Mouse (Mus musculus) erythroblast, embryonic 14.5 days (primary cell): ENCODE results near the gene Psmd3. TPM values are rescaled to one million over a fixed set of nuclear protein-coding genes. Genes with fewer than 3 reads are reported as not detected.
A peak's percentile ranks its signal among the peaks of the same experiment; 100 is the strongest.
"Not testable (repeated sequence)": the region's sequence is repeated elsewhere in the genome, so short reads cannot be mapped to it uniquely, and the experiment has no call there.

Source experiments
- H3K27me3 ChIP-seq: 2 replicates; pipeline ENCODE4 v1.6.1; 2012; ENCODE audit warnings: inconsistent platforms; ENCODE audit not compliant: control insufficient read depth
- H3K36me3 ChIP-seq: 2 replicates; pipeline ENCODE4 v1.6.1; 2012; ENCODE audit warnings: mild to moderate bottlenecking, inconsistent platforms; ENCODE audit not compliant: control insufficient read depth
- H3K4me1 ChIP-seq: 2 replicates; pipeline ENCODE4 v1.6.1; 2012; ENCODE audit warnings: inconsistent platforms; ENCODE audit not compliant: control insufficient read depth
- H3K4me3 ChIP-seq: replicated peaks from 2 replicates; pipeline ENCODE3; 2012; ENCODE audit warnings: moderate library complexity, mild to moderate bottlenecking, inconsistent platforms
- H3K9me3 ChIP-seq: 2 replicates; pipeline ENCODE4 v1.6.1; 2012; ENCODE audit warnings: low read length, inconsistent platforms, mixed read lengths; ENCODE audit not compliant: control insufficient read depth
- GATA1 ChIP-seq: IDR thresholded peaks from 2 replicates; pipeline ENCODE4 v1.6.1; 2012; ENCODE audit warnings: low read length, inconsistent platforms, mixed read lengths
- TAL1 ChIP-seq: IDR thresholded peaks from 3 replicates; pipeline ENCODE4 v1.6.1; 2012; ENCODE audit warnings: low read length, inconsistent platforms, mixed read lengths
- polyA plus RNA-seq: library from polyadenylated mRNA; stranded (reverse); fragments of >175 nt; gene quantifications from 2 replicates; pipeline ENCODE4 v1.2.3, GENCODE M21; 2012

Psmd3 gene
- polyA plus RNA-seq, 1 experiment: 15.0 TPM

DNA sequence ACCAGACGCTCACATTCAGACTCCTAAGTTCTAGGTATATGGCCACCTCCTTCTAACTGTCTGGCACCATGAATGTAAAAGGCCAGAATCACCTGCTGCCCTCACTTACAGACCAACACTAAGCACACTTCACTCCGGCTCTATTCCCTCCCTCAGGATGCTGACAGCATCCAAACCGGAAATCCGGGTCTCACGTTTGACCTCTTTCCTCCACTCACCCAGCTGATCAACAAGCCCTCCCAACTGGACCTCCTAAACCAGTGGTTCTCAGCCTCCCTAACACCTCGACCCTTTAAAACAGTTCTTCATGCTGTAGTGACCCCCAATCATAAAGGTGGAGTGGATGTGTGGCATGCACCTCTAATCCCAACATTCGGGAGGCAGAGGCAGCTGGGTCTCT, 40.7 kb downstream of the Psmd3 start:
- H3K9me3 ChIP-seq: no peaks in the 10 kb centered on the region
- no peak overlapping the region for H3K4me3 ChIP-seq
- peaks cover 26% of the 10 kb centered on the region for H3K4me1 ChIP-seq
- no peak for TF ChIP-seq TAL1
- TF ChIP-seq GATA1: no peak
- no peaks in the 10 kb centered on the region for H3K27me3 ChIP-seq
- peaks cover 76% of the 10 kb centered on the region for H3K36me3 ChIP-seq

GRCm38 (mm10) chr11:98725926-98726506, 43.7 kb downstream of the Psmd3 start:
- H3K4me3 ChIP-seq: no peak overlapping the region
- peaks cover 57% of the 10 kb centered on the region for H3K36me3 ChIP-seq
- H3K27me3 ChIP-seq: no peaks in the 10 kb centered on the region
- peaks cover 19% of the 10 kb centered on the region for H3K4me1 ChIP-seq
- TF ChIP-seq GATA1 (no peak), TAL1 (no peak)
- H3K9me3 ChIP-seq: no peaks in the 10 kb centered on the region

DNA sequence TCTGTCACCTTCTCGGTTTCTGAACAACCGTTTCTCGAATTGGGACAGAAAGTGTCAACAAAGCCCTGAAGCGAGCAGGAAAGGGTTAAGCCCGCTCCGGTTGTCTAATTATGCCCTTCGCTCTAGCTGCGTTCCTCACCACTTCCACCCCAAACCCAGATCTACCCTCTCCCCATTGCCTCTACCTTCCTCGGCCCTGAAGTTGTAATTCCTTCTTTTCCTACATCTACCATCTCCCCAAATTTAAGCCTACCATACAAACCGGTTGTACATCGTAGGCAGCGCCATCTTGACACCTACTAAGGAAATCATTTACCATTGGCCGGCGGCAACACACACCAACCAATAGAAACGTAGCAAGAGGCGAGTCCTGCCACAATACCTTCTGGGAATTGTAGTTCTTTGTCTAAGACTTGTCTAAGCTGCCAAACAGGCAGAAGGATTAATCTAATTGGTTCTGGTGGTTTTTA, 46.8 kb downstream of the Psmd3 start, which contains the start of gene Med24:
Med24 (minus strand) TSS at position 317 of the 470 bp plus-strand sequence.
- peaks cover 39% of the 10 kb centered on the region for H3K36me3 ChIP-seq
- peaks cover 2% of the 10 kb centered on the region for H3K9me3 ChIP-seq
- peaks cover 19% of the 10 kb centered on the region for H3K4me1 ChIP-seq
- peak within 1 kb of the TSS; percentile 81 for H3K4me3 ChIP-seq
- TF ChIP-seq TAL1: no peak
- no peak for TF ChIP-seq GATA1
- H3K27me3 ChIP-seq: no peaks in the 10 kb centered on the region

DNA sequence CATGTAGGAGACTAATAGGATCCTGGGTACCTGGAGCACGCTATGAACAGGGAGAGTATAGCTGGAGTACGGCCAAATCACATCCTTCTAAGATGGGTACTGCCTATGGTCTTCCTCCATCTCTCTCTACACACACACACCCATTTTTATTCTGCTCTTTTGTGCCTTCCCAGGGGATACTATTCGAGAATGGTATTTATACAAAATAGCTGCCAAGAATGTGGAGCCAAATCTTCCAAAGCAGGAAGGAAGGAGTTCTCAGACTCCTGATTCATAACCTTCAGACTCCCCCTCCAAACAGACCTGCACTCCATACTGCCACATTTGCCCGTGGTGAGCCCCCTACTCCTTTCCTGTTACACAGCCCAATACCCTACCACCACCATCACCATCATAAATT, 48.4 kb downstream of the Psmd3 start:
- H3K4me1 ChIP-seq: peaks cover 19% of the 10 kb centered on the region

GRCm38 (mm10) chr11:98731134-98731533, 48.8 kb downstream of the Psmd3 start:
- Histone ChIP-seq H3K9me3 (peaks cover 6% of the 10 kb centered on the region), H3K27me3 (no peaks in the 10 kb centered on the region), H3K4me1 (peaks cover 19% of the 10 kb centered on the region), H3K4me3 (no peak overlapping the region), H3K36me3 (peaks cover 20% of the 10 kb centered on the region)
- TF ChIP-seq GATA1: no peak
- no peak for TF ChIP-seq TAL1

More for the DNA sequence above, 48.4 kb downstream of the Psmd3 start:
- Histone ChIP-seq H3K4me3 (no peak overlapping the region), H3K27me3 (no peaks in the 10 kb centered on the region), H3K9me3 (peaks cover 6% of the 10 kb centered on the region), H3K36me3 (peaks cover 24% of the 10 kb centered on the region)
- TF ChIP-seq TAL1 (no peak), GATA1 (no peak)

DNA sequence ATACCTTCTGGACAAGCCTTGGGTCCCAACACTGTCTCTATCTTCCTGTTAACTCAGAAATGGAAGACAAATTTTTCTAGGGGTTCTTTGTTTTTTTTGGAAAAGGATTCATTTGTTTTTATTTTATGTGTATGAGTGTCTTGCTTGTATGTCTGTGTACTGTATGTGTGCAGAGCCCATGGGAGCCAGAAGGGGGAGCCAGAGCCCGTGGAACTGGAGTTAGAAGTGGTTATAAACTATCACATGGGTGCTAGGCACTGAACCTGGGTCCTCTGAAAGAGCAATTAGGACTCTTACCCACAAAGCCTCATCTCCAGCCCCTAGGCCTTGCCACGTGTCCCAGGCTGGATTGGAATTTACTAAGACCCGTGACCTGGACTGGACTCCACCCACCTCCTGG, 51.7 kb downstream of the Psmd3 start:
- Histone ChIP-seq H3K36me3 (no peaks in the 10 kb centered on the region), H3K27me3 (no peaks in the 10 kb centered on the region), H3K9me3 (peaks cover 6% of the 10 kb centered on the region), H3K4me3 (no peak overlapping the region), H3K4me1 (peaks cover 22% of the 10 kb centered on the region)
- TF ChIP-seq GATA1 (no peak), TAL1 (no peak)

DNA sequence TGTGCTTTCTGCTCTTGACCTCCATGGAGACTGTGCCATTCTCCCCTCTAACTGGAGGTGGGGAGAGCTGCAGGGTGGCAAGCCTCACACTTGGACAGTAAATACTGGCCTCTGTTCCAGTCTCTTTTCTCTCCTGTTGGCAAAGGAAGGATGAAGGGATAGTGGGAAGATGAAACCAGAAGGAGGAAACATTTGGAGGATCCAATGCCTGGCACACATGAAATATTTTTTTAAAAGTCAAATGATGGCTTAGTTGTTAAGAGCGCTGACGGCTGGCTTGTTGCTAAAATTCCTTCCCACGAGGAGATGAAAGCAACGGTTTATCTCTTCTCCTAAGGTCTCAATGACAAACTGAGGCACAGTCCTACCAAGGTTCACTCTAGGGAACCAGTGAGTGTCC, 52.8 kb downstream of the Psmd3 start:
- TF ChIP-seq TAL1: no peak
- no peak for TF ChIP-seq GATA1
- Histone ChIP-seq H3K9me3 (peaks cover 6% of the 10 kb centered on the region), H3K36me3 (no peaks in the 10 kb centered on the region), H3K27me3 (no peaks in the 10 kb centered on the region), H3K4me1 (peaks cover 27% of the 10 kb centered on the region), H3K4me3 (no peak overlapping the region)

DNA sequence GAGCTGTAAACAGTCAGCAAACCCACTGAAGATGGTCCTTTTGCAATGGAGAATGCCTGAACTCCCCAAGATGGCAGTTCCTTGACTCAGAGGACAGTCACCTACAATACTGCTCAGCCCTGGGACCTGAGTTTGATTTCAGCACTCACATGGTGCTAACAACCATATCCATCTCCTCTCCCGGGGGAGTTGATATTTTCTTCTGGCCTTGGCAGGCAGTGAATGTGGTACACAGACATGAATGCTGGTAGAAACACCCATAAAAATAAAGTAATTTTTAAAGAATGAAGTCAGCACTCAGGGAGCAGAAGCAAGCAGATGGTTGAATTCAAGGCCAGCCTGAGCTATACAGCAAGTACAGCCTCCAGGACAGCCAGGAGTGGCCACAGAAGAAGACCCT, 53.8 kb downstream of the Psmd3 start:
- Histone ChIP-seq H3K9me3 (peaks cover 6% of the 10 kb centered on the region), H3K4me1 (peaks cover 37% of the 10 kb centered on the region), H3K4me3 (no peak overlapping the region), H3K27me3 (no peaks in the 10 kb centered on the region), H3K36me3 (no peaks in the 10 kb centered on the region)
- TF ChIP-seq GATA1 (no peak), TAL1 (no peak)

GRCm38 (mm10) chr11:98737220-98737619, 54.9 kb downstream of the Psmd3 start:
- H3K4me3 ChIP-seq, H3K36me3 ChIP-seq, H3K9me3 ChIP-seq, H3K27me3 ChIP-seq: not testable (repeated sequence)
- peaks cover 45% of the 10 kb centered on the region for H3K4me1 ChIP-seq

DNA sequence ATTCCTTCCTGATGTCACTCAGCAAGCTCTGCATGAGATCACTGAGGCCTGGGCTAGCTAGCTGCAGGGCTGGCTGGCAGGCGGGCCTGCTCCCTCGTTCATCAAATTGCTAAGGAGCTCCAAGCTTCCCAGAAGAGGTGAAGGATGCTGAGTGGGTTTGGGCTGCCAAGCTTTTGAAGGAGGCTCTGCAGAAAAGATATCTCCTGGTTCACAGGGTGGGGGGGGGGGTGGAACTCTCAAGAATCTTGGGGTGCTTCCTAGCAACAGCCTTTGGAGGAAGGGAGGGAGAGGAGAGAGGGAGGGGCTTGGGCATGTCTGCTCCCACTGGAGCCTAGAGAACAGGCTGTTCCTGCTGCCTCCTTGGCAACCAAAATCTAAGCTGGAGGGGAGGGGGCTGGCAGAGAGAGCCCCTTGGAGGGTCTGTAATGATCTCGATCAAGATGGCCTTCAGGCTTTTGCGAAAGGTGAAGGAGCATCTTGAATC, 56.1 kb downstream of the Psmd3 start:
- H3K4me3 ChIP-seq: peak overlapping the region; percentile 24

More for the DNA sequence above, 56.1 kb downstream of the Psmd3 start:
- Histone ChIP-seq H3K27me3 (no peaks in the 10 kb centered on the region), H3K9me3 (peaks cover 6% of the 10 kb centered on the region), H3K36me3 (no peaks in the 10 kb centered on the region), H3K4me1 (peaks cover 57% of the 10 kb centered on the region)
- no peak for TF ChIP-seq TAL1
- no peak for TF ChIP-seq GATA1
